Mouse (Mus musculus) layer of hippocampus, adult 18-20 months (tissue): ENCODE measurements around the gene Ipo9. TPM values are rescaled to one million over a fixed set of nuclear protein-coding genes. Genes with fewer than 3 reads are reported as not detected.
"Not testable (repeated sequence)": the region's sequence is repeated elsewhere in the genome, so short reads cannot be mapped to it uniquely, and the experiment has no call there.

Experiments used
- DNase-seq, 2 experiments: peaks; one replicate each; pipeline ENCODE4 v3.0.0; 2022; ENCODE audit warnings: low spot score in 2 of 2
- total RNA-seq, 2 experiments: library from RNA; stranded (reverse); gene quantifications; 2 replicates each; pipeline ENCODE4 v1.2.3; 2021

Gene Ipo9
- total RNA-seq, 2 experiments from 2014 or later: 142 to 153 TPM

DNA sequence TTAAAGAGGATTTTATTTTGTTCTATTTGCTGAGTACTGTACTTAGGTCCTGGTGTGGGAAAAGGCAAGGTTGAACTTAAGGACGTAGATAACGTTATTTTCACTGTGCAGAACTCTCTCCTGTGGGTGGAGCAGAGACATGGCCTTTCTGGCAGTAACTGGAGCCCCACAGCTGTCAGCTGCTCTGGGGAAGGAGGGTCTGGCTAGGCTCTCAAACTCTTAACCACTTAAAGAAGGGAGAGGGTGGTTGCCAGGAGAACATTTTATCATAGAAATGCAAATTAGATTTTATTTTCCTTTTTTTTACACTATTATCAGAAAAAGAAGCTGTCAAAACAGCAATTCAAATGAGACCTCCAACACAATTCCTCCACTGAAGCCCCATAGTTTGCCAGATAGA is 5.5 kb upstream of the Ipo9 start:
- DNase-seq: no peak

DNA sequence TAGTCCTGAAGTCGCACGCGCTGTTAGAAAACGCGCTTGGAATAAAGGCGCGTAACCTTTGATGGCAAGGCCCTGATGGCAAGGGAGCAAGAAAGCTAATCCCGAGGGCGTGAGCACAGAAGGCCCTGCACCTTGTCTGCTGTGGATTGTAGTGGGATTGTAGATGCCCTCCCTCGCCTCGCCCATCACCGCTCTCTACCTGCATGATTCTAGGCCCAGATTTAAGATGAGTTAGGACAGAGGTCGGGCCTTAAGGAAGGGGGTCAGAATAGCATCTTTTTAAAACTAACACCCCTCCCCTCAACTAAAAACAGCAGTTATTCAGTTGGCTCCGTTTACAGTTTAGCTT is 344 bp upstream of the Ipo9 start:
- no peak for DNase-seq

DNA sequence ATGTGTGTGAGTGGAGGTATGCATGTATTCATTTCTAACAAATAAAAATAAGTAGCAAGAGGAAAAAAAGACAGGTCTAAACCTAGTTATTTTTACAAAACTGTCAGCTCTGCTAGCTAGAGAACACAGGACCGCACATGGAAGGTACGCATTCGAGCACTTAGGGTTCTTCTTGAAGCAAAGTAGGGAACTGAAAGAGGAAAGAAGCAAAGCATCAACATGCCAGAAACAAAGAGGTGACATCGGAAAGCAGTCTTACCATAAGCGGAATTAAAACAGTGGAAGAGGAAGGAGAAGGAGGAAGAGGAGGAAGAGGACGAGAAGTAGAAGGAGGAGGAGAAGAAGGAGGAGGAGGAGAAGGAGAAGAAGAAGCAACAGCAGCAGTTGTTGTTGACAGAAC is 2.9 kb downstream of the Ipo9 start:
- DNase-seq: no peak

DNA sequence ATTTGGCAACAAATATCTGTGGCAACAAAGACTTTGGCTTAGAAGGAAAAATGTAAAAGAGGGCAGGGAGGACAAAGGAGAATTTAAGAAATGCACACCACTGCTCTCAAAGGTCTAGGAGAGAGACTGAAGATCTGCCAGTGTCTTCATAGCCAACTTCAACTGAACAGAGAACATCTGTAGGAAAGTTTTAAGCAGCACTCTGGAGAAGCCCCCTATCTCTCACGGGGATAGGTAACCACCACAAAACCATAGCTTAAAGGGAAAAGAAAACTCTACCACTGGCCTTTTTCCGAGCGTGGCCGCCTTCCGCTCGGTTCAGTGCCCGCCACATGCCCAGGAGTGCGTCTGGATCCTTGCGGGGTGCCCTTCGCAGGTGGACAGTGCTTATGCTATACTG is 3.7 kb downstream of the Ipo9 start:
- DNase-seq: no peak

DNA sequence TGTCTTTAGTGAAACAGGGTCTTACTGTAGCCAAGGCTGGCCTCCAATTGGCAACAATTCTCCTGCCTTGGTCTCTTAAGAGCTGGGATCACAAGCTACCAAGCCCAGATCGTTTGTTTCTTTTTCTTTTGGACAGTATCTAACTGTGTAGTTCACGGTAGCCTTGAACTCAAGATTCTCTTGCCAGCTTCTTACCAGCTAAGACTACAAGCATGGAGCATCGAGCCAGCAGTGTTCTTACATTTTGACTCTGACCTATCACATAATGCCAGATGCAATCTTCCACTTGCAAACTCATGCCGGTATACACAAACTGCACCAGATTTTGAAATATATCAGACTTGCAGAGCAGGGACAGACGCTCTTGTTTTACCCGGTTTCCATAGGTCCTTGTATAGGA is 7.5 kb downstream of the Ipo9 start:
- no peak for DNase-seq

DNA sequence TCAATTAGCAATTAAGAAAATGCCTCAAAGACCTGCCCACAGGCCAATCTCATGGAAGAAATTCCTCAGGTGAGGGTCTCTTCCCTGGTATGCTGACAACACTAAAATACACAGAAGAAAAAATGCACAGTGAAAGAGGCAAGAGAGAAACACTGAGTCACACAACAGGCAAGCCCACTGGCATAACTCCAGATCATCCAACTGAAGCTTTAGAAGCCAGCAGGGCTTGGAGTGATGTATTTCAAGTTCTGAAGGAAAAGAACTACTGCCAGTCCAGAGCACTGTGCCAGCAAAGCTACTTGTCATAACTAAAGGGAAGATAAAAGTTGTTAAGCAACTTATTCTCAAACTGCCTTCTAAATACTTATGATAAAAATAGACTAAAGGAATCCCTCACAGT is 16.3 kb downstream of the Ipo9 start:
- DNase-seq: peak; percentile 24 to 60

DNA sequence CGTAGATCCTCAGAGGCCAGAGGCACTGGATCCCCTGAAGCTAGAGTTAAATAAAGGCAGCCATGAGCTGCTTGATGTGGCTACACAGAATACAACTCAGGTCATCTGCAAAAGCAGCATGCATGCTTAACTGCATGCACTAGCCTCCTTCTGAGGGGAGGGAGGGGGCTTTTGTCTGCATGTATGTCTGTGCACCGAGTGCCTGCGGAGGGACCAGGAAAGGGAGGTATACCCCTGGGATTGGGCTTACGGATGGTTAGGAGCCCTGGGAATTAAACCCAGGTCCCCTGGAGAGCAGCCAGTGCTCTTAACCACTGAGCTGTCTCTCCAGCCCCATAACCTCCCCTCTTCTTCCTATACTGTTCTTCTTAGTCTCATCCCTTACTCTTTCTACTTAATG is 18.2 kb downstream of the Ipo9 start:
- no peak for DNase-seq

DNA sequence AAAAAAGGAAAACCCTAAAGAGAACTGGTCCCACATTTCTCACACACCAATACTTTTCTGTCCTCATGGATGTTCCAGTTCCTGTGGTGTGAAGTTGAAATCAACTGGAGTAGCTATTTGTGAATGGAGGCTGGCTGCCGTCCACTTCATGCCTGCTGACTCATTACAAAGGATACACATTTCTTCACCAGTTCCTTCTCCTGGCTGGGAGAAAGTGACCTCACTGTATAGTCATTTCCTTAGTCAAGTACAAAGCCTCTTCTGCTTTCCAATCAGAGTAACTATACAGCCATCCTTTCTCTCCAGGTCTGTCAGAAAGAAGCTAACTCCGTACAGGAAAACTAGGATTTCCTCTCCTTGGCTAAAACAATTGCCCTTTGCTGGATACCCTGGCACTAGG is 19.3 kb downstream of the Ipo9 start:
- no peak for DNase-seq

DNA sequence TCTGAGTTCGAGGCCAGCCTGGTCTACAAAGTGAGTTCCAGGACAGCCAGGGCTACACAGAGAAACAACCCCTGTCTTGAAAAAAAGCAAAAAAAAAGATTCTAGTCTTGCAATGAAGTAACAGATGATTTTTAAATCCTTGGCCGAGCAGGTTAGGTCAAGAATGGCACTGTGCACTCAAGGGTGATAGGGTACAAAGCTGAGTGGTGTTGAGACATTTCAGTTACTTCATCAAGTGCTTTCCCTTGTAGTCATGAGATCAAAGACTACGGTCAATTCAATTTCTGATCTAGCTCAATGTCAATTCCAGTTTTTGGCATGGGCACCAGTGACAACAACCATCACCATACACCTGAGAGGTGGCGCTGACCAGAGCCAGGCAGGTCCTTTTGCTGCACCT is 21.3 kb downstream of the Ipo9 start:
- no peak for DNase-seq

DNA sequence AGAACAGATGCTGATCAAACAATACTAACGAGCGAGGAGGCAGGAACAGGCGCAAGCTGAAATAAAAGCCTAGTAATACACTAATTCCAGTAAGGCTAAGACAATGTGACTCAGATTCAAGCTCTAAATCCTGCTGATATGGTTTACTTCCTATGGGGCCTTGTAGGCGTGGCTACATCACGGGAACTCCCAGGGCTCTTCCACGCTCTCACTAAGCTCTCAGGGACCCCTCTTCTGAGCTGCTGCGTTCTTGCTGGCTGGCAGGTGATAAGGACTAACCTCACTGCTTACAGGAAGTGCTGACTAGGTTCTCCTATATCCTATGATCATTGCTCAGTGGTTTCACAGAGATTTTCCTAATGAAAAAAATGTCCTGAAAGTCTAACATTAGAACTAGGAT is 24.9 kb downstream of the Ipo9 start:
- no peak for DNase-seq

DNA sequence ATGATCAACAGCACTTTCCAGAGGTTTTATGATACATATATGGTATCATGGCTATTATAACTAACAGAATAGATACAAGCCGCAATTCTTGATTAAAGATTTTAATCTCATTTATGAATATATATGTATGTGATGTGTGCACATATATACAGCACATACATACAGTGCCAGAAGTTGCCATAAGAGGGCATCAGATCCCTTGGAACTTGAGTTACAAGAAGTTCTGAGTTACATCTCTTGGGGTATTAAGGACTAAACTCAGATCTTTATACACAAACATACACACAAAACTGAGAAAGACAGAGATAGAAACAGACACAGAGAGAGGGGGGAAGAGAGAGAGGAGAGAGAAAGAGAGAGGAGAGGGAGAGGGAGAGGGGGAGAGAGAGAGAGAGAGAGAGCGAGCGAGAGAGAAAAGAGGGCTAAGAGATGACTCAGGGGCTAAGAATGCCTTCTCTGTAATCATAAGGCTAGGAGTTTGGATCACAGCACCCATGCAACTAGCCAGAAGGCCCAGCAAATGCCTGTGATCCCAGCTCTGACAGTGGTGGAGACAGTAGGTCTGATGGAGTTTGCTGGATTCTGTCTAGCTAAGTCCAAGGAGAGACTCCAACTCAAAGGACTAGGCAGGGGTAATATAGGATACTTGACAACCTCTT is 28.7 kb downstream of the Ipo9 start:
- DNase-seq: no peak

DNA sequence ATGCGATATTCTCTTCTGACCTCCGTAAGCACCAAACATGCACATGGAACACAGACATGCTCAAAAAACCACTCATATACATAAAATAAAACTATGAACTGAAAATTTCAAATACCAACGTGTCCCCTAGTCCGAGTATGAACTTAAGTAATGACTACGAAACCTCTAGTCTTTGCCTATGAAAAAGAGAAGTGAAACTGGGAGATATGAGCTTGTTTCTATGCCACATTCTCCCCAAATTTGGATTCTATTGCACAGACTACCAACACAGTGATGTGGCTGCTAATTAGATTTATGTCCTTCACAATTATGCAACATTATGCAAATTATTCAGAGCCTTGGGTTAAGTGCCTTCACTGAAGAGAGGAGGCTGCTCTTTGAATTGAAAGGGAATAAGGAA is 30.8 kb downstream of the Ipo9 start:
- DNase-seq: no peak

DNA sequence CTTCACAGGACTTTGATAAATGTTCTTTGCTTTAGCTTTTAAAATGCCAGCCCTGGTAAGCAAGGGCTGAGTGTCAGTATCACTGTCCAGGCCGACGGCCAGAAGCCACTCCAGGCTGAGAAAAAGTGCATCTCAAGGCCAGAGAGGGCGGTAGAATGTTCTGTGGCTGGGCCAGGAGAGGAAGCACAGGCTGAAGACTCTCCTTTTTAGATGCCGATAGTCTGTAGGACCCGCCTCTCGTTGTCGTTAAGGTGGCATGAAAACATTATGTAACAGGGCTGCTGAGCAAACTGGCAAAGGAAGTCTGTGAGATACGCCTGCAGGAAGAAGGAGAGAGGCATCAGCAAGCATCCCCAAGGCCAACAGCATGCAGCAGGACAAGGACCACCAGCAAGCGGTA is 45.1 kb downstream of the Ipo9 start:
- peak in 1 of 2 experiments; percentile 64 for DNase-seq

DNA sequence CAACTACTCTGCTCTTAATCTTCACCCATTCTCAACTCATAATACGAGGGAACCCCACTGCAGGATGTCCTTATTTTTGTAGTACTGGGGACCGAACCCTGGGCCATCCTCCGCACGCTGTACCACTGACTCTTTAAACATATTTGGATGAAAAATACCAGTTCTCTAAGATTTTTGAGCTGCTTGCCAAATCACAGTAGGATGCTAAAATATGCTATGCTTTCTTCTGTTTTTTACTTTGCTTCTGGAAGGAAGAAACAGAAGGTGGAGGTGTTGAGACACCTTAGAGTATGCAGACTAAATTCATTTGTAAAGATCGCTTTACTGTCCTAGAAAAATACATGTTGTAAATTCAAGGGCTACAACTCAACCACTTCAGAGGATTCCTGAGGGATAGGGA is 46.1 kb downstream of the Ipo9 start:
- no peak for DNase-seq

DNA sequence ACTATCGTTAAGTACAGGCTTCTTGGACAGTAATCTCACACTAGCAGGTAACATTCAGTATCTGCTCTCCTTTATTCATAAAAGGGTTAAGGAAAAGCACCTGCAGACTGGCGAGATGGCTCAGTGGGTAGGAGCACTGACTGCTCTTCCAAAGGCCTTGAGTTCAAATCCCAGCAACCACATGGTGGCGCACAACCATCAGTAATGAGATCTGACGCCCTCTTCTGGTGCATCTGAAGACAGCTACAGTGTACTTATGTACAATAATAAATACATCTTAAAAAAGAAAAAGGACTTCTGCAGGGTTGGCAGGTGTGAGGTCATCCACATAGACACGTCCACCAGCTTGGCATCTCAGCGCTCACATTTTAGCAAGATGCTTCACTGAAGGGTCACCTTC is 48.7 kb downstream of the Ipo9 start:
- DNase-seq: not testable (repeated sequence)

DNA sequence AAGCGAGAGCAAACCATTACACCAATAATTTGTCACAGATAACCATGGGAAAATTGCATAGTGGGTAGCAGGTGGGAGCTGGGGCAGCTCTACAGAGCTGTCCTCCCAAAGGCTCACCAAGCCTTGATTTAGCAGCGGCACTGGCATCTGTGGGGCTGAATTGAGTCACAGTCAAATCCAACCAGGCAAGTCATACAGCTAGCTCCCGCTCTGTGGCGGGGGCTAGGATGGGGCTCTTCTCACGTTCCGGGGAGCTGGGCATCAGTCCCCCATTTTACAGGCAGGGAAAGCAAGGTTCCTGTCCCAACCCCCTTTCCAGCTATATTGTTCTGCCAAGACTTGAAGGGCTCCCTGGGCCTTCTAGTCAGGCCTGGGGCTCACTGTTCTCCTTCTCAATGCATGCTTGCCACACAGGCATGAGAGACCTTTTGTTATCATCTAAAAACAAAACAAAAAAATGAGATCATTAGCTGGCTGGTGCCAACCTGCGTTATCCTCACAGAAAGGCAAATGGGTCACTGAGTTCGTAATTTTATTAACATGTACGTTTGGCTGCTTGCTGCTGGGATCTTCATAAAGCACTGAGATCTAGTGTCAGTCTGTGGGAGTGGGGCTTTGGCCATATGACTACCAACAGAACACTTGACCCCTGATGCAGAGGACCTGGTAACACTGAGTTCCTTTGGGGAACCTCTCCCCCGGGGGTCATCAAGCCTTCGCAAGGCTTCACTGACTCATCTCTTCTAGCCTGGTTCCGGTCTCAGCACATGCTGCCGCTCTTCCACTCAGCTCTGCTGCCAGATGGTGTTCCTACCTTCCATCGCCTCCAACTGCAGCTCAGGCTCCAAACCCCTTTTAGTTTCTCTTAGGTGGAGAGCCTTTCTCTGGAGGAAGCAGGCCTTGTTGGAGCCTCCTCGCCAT is 50.0 kb downstream of the Ipo9 start:
- DNase-seq: peak; percentile 65 to 79

DNA sequence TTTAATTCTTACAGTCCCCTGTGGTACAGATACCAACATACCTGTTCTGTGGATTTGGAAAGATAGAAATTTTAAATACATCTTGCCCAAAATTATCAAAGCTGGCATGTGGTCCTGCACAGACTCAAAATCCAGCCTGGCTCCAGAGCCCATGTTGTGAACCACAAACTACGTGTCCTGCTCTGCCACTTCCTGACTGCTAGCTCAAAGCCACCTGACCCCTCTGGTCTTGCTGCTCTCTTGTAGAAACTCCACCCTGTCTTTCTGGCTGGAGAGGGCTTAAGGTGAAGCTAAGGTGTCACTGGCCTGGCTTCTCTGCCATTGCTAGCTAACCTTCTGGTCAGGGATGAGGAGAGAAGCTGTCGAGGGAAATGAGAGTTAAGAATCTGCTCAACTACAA is 51.3 kb downstream of the Ipo9 start:
- no peak for DNase-seq

DNA sequence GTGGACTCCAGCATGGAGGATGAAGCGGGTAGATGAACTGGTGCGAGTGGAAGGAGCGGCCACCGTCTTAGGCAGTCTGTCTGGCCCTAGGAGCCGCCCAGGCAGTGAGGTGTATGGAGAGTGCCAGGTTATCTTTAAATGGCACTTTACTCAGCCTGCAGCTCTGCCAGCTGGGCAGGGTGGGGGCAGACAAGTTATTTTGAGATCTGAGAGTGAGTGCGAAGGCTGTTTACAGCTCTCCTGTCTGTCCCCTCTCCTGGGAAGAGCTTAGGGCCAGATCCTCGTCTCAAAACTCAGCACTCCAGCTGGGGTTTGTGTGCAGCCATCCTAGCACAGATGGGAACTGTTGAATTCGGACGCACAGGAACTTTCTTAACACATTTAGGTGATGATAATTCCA is 51.7 kb downstream of the Ipo9 start:
- no peak for DNase-seq

DNA sequence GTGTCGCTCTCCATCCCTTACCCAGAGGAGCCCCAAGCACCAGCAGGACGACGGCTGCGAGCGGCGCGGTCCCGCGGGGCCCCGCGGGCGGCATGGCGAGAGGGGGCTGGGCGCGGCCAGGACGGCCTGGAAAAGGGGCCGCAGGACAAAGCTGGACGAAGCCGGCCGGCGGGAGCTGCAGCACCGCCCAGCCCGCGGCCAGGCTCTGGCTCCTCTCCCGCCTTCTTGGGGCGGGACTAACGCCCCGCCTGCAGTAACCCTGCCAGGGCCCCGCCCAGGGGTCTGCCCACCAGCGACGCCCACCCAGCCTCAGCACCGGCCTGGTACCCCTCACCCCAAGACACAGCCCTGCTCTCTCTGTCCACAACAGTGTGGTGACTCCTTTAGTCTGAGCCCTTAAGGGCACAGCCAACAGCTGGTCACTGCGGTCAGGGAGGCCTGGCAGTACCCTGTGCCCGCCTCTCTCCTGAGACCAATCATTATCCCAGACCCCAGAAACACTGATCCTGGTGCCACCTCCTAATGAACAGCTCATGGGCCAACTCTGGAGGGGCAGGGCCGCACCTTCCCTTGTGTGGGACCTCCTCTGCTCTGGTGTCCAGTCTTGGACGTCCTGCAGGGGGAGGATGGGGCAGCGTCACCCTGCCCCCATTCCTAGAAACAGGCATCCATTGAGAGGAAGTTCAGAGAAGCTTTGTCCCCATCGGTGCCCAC is 55.3 kb downstream of the Ipo9 start, which contains the start of gene Shisa4:
Shisa4 (minus strand) TSS at position 370 of the 714 bp plus-strand sequence.
- DNase-seq: peak; percentile 68 to 80

DNA sequence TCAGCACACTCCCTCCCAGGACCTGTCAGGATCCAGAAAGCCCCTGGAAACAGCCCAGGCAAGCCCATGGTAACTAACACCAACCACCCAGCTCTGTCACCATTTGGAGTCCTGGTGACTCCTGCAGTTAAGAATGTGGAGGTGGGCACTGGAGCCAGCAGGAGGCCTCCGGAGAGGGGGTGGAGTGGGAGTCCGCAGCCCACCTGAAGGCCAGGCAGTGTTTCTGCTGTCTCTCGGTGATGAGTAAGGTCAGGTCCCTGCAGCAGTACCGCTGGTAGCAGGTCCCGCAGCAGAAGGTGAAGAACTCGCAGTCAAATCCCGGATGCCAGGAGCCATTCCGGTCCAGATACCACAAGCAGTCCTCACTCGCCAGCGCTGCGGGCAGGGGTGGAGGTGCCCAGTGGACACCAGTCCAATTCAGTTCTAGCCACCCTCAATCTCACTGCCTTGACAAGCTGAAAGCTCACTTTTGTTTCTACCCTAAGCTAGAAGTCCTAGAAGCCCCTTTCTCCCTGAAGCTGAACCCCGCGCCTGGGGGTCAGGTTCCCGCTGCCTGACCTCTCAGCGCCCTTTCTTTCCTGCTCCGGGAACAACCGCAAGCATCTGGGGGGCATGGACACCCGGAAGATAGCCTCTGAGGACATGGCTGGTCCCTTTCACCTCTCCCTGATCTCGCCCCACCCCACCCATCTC is 56.0 kb downstream of the Ipo9 start:
- no peak for DNase-seq

DNA sequence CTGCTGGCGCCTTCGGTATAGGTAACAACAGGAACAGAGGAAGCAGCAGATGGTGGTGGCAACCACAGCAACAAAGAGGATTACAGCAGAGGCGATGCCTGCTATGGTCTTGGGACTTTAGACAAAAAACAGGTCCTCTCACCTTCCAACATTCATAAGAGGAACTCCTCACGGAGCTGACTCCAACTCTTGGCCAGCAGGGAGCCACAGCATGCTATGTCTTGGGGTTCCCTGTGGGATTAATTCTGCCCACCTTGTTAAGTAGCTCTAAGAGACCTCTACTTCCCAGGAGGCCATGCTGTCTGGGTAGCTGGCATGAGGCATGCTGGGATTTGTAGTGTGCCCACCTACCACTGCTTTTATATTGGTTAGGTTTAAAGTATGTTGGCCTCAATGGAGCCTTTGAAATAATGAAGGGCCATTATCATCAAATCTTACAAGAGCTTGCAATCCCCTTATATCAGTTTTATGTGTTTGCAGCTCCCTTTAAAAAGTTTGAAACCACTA is 57.1 kb downstream of the Ipo9 start:
- no peak for DNase-seq
